Mouse (Mus musculus) bone marrow, adult 2 months (tissue): ENCODE results near the gene Zfand3. TPM values are rescaled to one million over a fixed set of nuclear protein-coding genes. Genes with fewer than 3 reads are reported as not detected.

Experiments used
- H3K27ac ChIP-seq: fragments of 200-500 bp; 2 replicates; pipeline ENCODE4 v1.5.1; 2012; ENCODE audit warnings: low read depth, mild to moderate bottlenecking, control low read depth, inconsistent platforms, low read length; ENCODE audit not compliant: control insufficient read depth, poor library complexity, insufficient read depth
- H3K4me1 ChIP-seq: fragments of 200-500 bp; 2 replicates; pipeline ENCODE4 v1.6.1; 2011; ENCODE audit warnings: low read length; ENCODE audit not compliant: control insufficient read depth, insufficient read depth
- H3K4me3 ChIP-seq: fragments of 200-500 bp; replicated peaks from 2 replicates; pipeline ENCODE3; 2011; ENCODE audit warnings: mild to moderate bottlenecking, low read depth, low read length, control low read depth; ENCODE audit not compliant: control insufficient read depth
- CTCF ChIP-seq: fragments of 200-500 bp; IDR thresholded peaks from 2 replicates; pipeline ENCODE4 v1.5.1; 2011; ENCODE audit warnings: low read length, control low read depth; ENCODE audit not compliant: control insufficient read depth, insufficient read depth
- POLR2A ChIP-seq: fragments of 200-500 bp; IDR thresholded peaks from 2 replicates; pipeline ENCODE4 v1.6.1; 2011; ENCODE audit warnings: low read depth, mild to moderate bottlenecking, control low read depth, low read length, borderline replicate concordance; ENCODE audit not compliant: control insufficient read depth
- WGBS: fragments of 180-500 bp; shearing (Covaris S2); methylation state at CpG from one replicate; pipeline ENCODE4 v1.1.7; 2018; 5-methylcytosine and 5-hydroxymethylcytosine counted together
- polyA plus RNA-seq: library from polyadenylated mRNA; stranded (reverse); fragments of >200 nt; gene quantifications from 2 replicates; pipeline ENCODE4 v1.2.4, GENCODE M21; 2011; ENCODE audit warnings: low replicate concordance; ENCODE audit not compliant: missing spikeins, insufficient read depth, insufficient read length

Zfand3 gene
- polyA plus RNA-seq, 1 experiment: 46.6 TPM

GRCm38 (mm10) chr17:30210936-30211335, 206.4 kb downstream of the Zfand3 start:
- no peaks in the 10 kb centered on the region; the same call in 1 of the 2 replicates for H3K4me1 ChIP-seq
- H3K27ac ChIP-seq: no peak overlapping the region
- WGBS: 88% methylated on average over 6 of the region's 6 CpGs
- TF ChIP-seq CTCF (no peak), POLR2A (no peak)
- no peak overlapping the region for H3K4me3 ChIP-seq

DNA sequence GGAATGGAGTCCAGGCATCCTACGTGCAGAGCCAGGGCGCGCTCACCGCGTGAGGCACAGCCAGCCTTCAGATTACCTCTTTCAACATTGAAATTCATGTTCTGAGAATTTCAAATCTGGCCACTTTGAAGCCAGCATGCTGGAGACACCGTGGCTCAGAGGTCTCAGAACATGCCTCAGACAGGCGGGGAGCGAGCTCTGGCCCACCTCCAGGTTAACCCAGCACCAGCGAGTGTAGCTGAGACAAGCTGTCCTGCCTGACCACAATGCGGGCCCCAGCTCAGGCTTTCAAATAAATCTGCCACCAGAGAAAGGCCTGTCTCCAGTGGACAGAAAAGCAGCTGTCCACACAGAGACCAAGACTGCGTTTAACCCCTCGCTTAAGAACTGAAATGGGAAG, 208.1 kb downstream of the Zfand3 start:
- 77% methylated on average over 12 of the region's 12 CpGs for WGBS
- Histone ChIP-seq H3K27ac (no peak overlapping the region), H3K4me1 (no peaks in the 10 kb centered on the region; the same call in 1 of the 2 replicates), H3K4me3 (no peak overlapping the region)
- TF ChIP-seq CTCF (no peak), POLR2A (no peak)

DNA sequence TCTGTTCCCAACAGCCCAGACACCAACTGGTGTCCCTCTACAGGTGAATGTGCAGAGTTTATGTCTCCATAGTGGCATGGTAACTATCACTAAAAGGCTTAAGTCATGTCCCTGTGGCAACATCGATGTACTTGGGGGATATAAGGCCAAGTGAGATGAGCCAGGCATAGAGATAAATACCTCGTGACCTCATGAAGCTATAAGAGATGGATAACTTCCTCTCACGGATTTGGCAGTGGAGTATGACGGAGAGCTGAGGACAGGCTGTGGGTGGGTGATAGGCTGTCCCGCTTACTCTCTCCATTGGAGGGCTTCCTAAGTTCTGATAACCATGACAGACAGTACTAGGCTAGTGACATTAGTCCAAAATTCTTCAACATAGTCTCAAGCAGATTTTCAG, 208.8 kb downstream of the Zfand3 start:
- Histone ChIP-seq H3K4me3 (no peak overlapping the region), H3K27ac (no peak overlapping the region), H3K4me1 (no peaks in the 10 kb centered on the region; the same call in 1 of the 2 replicates)
- TF ChIP-seq POLR2A (no peak), CTCF (no peak)
- 77% methylated on average over 5 of the region's 5 CpGs for WGBS

DNA sequence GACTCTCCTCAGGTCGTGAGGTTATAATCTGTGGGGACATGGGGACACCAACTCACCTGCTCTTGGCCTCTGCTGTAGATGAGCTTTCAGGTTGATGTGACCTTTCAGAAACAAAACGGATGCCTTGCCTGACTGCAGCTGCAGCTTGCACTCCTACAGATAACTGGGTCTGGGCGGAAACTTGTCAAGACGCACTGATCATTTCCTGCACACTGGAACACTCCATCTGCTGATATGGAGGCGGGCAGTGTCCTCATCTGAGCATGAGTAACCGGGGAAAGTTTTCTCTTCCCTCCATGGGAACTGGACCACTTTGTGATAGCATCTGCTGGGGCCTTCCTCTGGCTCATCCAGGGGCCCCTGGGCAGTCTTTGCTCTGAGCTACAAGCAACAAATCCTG, 209.9 kb downstream of the Zfand3 start:
- WGBS: 51% methylated on average over 6 of the region's 6 CpGs
- Histone ChIP-seq H3K27ac (no peak overlapping the region), H3K4me1 (no peaks in the 10 kb centered on the region)

GRCm38 (mm10) chr17:30215741-30216140, 211.2 kb downstream of the Zfand3 start:
- H3K27ac ChIP-seq: no peak overlapping the region
- H3K4me3 ChIP-seq: no peak overlapping the region
- WGBS: 69% methylated on average over 4 of the region's 4 CpGs
- no peaks in the 10 kb centered on the region for H3K4me1 ChIP-seq
- TF ChIP-seq POLR2A (no peak), CTCF (no peak)

More for the DNA sequence above, 209.9 kb downstream of the Zfand3 start:
- H3K4me3 ChIP-seq: no peak overlapping the region
- no peak for TF ChIP-seq CTCF
- TF ChIP-seq POLR2A: no peak

GRCm38 (mm10) chr17:30221677-30222076, 217.1 kb downstream of the Zfand3 start:
- H3K4me3 ChIP-seq: no peak overlapping the region
- no peak for TF ChIP-seq POLR2A
- TF ChIP-seq CTCF: no peak
- H3K4me1 ChIP-seq: no peaks in the 10 kb centered on the region
- 85% methylated on average over 14 of the region's 14 CpGs for WGBS
- no peak overlapping the region for H3K27ac ChIP-seq

DNA sequence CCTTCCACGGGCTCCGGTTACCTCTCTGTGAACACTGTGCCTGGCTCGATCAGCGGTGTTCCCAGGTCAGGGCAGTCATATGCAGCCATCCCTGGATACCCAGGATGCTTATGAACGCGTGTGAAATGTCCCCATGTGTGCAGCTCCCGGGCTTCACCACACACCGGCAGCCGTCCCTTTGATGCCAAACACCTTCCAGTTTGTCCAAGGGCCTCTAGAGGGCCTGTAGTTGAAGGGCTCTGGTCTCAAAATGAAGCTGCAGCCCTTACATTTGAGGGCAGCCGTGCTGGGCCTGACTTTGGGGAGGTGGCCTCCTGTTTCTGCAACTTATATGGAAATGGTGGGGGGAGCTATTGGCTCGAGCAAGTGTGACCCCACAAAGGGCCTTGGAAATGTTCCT, 217.8 kb downstream of the Zfand3 start:
- no peak overlapping the region for H3K4me3 ChIP-seq
- no peak for TF ChIP-seq POLR2A
- no peak for TF ChIP-seq CTCF
- no peak overlapping the region for H3K27ac ChIP-seq
- H3K4me1 ChIP-seq: no peaks in the 10 kb centered on the region
- 85% methylated on average over 11 of the region's 11 CpGs for WGBS

- no peak overlapping the region for H3K27ac ChIP-seq
- TF ChIP-seq POLR2A (no peak), CTCF (no peak)
- no peak overlapping the region for H3K4me3 ChIP-seq
- WGBS: 91% methylated on average over 12 of the region's 12 CpGs
- H3K4me1 ChIP-seq: no peaks in the 10 kb centered on the region
Measured at GRCm38 (mm10) chr17:30222837-30223236, 218.3 kb downstream of the Zfand3 start.
